Mouse (Mus musculus) lung, embryonic 16.5 days (tissue): ENCODE results near the gene Foxn3. TPM values are rescaled to one million over a fixed set of nuclear protein-coding genes. Genes with fewer than 3 reads are reported as not detected.

Experiments
- ATAC-seq: fragments of 200-750 bp; cut with Nextera tagmentation; 2 replicates; pipeline ENCODE4 v1.8.0; 2017; ENCODE audit warnings: low read depth, mild to moderate bottlenecking, moderate library complexity
- H3K27ac ChIP-seq: fragments of 300-500 bp; sonication (generic); 2 replicates; pipeline ENCODE4 v1.5.1; 2014; ENCODE audit warnings: mild to moderate bottlenecking, control low read depth, low read length
- H3K27me3 ChIP-seq: fragments of 300-500 bp; sonication (generic); 2 replicates; pipeline ENCODE4 v1.6.1; 2014; ENCODE audit warnings: low read depth, low read length, mixed read lengths; ENCODE audit not compliant: control insufficient read depth, insufficient read depth
- H3K36me3 ChIP-seq: fragments of 300-500 bp; sonication (generic); 2 replicates; pipeline ENCODE4 v1.6.1; 2014; ENCODE audit warnings: low read length; ENCODE audit not compliant: control insufficient read depth, insufficient read depth
- H3K4me1 ChIP-seq: fragments of 300-500 bp; sonication (generic); replicated peaks from 2 replicates; pipeline ENCODE4 v1.6.1; 2014; ENCODE audit warnings: low read length, mixed read lengths; ENCODE audit not compliant: control insufficient read depth, insufficient read depth
- H3K4me2 ChIP-seq: fragments of 300-500 bp; sonication (generic); 2 replicates; pipeline ENCODE4 v1.6.1; 2014; ENCODE audit warnings: low read depth, low read length, control low read depth
- H3K4me3 ChIP-seq: fragments of 300-500 bp; sonication (generic); 2 replicates; pipeline ENCODE4 v1.5.1; 2014; ENCODE audit warnings: mild to moderate bottlenecking, low read length, control low read depth
- H3K9ac ChIP-seq: fragments of 300-500 bp; sonication (generic); 2 replicates; pipeline ENCODE4 v1.6.1; 2014; ENCODE audit warnings: low read length, control low read depth
- H3K9me3 ChIP-seq: fragments of 300-500 bp; sonication (generic); 2 replicates; pipeline ENCODE4 v1.6.1; 2016; ENCODE audit warnings: low read length; ENCODE audit not compliant: control insufficient read depth
- WGBS: fragments of 180-500 bp; shearing (Covaris S2); extraction: QIAGEN DNeasy Blood & Tissue Kit; methylation state at CpG from one replicate; pipeline ENCODE4 v1.1.7; 2014; 5-methylcytosine and 5-hydroxymethylcytosine counted together
- polyA plus RNA-seq: library from polyadenylated mRNA; unstranded; fragments of >200 nt; fragmentation: Nextera tagmentation; extraction: Ambion mirVana; gene quantifications from 2 replicates; pipeline ENCODE4 v1.2.1, GENCODE M21; 2015

Gene Foxn3
- polyA plus RNA-seq: 60.4 and 60.8 TPM in 2 replicates

GRCm38 (mm10) chr12:99563219-99564059, at the start of gene Foxn3:
Foxn3 (minus strand) TSS chr12:99563582.
- H3K9me3 ChIP-seq: no peaks in the 10 kb centered on the region
- H3K4me1 ChIP-seq: peaks cover 32% of the 10 kb centered on the region
- H3K4me2 ChIP-seq: peak within 1 kb of the TSS; percentile 83
- WGBS: under 1% methylated on average over 59 of the region's 66 CpGs
- H3K9ac ChIP-seq: peak within 1 kb of the TSS; percentile 72
- ATAC-seq: peak; percentile 90
- no peaks in the 10 kb centered on the region for H3K36me3 ChIP-seq
- H3K27ac ChIP-seq: peak within 1 kb of the TSS; percentile 87
- peak within 1 kb of the TSS; percentile 60 for H3K4me3 ChIP-seq
- H3K27me3 ChIP-seq: no peaks in the 10 kb centered on the region

- Histone ChIP-seq H3K9me3 (no peaks in the 10 kb centered on the region), H3K27me3 (no peaks in the 10 kb centered on the region), H3K4me3 (no peak overlapping the region), H3K27ac (no peak overlapping the region), H3K4me2 (no peak overlapping the region), H3K9ac (no peak overlapping the region), H3K4me1 (no peaks in the 10 kb centered on the region), H3K36me3 (no peaks in the 10 kb centered on the region)
- no peak for ATAC-seq
- WGBS: 56% methylated on average over 9 of the region's 9 CpGs
Observed at GRCm38 (mm10) chr12:99612181-99612871, 48.9 kb upstream of the Foxn3 start.

- ATAC-seq: no peak
- Histone ChIP-seq H3K4me3 (no peak overlapping the region), H3K9ac (no peak overlapping the region), H3K27me3 (no peaks in the 10 kb centered on the region), H3K27ac (no peak overlapping the region), H3K4me1 (no peaks in the 10 kb centered on the region), H3K36me3 (no peaks in the 10 kb centered on the region), H3K4me2 (no peak overlapping the region), H3K9me3 (no peaks in the 10 kb centered on the region)
- WGBS: 92% methylated on average over 7 of the region's 7 CpGs
Observed at GRCm38 (mm10) chr12:99610868-99611267, 47.5 kb upstream of the Foxn3 start.

GRCm38 (mm10) chr12:99610069-99610815, 46.9 kb upstream of the Foxn3 start:
- ATAC-seq: no peak
- Histone ChIP-seq H3K4me3 (no peak overlapping the region), H3K4me1 (no peaks in the 10 kb centered on the region), H3K4me2 (no peak overlapping the region), H3K9me3 (no peaks in the 10 kb centered on the region), H3K36me3 (no peaks in the 10 kb centered on the region), H3K27ac (no peak overlapping the region), H3K9ac (no peak overlapping the region), H3K27me3 (no peaks in the 10 kb centered on the region)
- 91% methylated on average over 16 of the region's 16 CpGs for WGBS

- Histone ChIP-seq H3K27me3 (no peaks in the 10 kb centered on the region), H3K9me3 (no peaks in the 10 kb centered on the region), H3K36me3 (no peaks in the 10 kb centered on the region), H3K4me3 (no peak overlapping the region), H3K27ac (no peak overlapping the region), H3K9ac (no peak overlapping the region), H3K4me1 (no peaks in the 10 kb centered on the region), H3K4me2 (no peak overlapping the region)
- 0 out of 2 replicates have a peak, but pooled peaks have one; percentile 51 for ATAC-seq
- WGBS: 59% methylated on average over 5 of the region's 5 CpGs
Observed at GRCm38 (mm10) chr12:99609643-99610042, 46.3 kb upstream of the Foxn3 start.

GRCm38 (mm10) chr12:99608279-99608955, 45.0 kb upstream of the Foxn3 start:
- Histone ChIP-seq H3K9ac (no peak overlapping the region), H3K27me3 (no peaks in the 10 kb centered on the region), H3K4me2 (no peak overlapping the region), H3K4me1 (no peaks in the 10 kb centered on the region), H3K4me3 (no peak overlapping the region), H3K27ac (no peak overlapping the region), H3K9me3 (no peaks in the 10 kb centered on the region), H3K36me3 (no peaks in the 10 kb centered on the region)
- 66% methylated on average over 10 of the region's 10 CpGs for WGBS
- no peak for ATAC-seq

GRCm38 (mm10) chr12:99603381-99603780, 40.0 kb upstream of the Foxn3 start:
- Histone ChIP-seq H3K9ac (no peak overlapping the region), H3K27me3 (no peaks in the 10 kb centered on the region), H3K36me3 (no peaks in the 10 kb centered on the region), H3K27ac (no peak overlapping the region), H3K4me1 (no peaks in the 10 kb centered on the region), H3K4me2 (no peak overlapping the region), H3K9me3 (no peaks in the 10 kb centered on the region), H3K4me3 (no peak overlapping the region)
- 86% methylated on average over 2 of the region's 2 CpGs for WGBS
- no peak for ATAC-seq

- Histone ChIP-seq H3K4me1 (no peaks in the 10 kb centered on the region), H3K9me3 (no peaks in the 10 kb centered on the region), H3K9ac (no peak overlapping the region), H3K27ac (no peak overlapping the region), H3K36me3 (no peaks in the 10 kb centered on the region), H3K4me3 (no peak overlapping the region), H3K4me2 (no peak overlapping the region), H3K27me3 (no peaks in the 10 kb centered on the region)
- ATAC-seq: no peak
- 86% methylated on average over 3 of the region's 3 CpGs for WGBS
Observed at GRCm38 (mm10) chr12:99601841-99602240, 38.5 kb upstream of the Foxn3 start.
